Mouse (Mus musculus) cortical plate, adult 2 months (tissue): Measurements from ENCODE around the gene Fibp. TPM values are rescaled to one million over a fixed set of nuclear protein-coding genes. Genes with fewer than 3 reads are reported as not detected.
A peak's percentile ranks its signal among the peaks of the same experiment; 100 is the strongest.

ENCODE experiments used
- H3K27ac ChIP-seq: fragments of 200-500 bp; 2 replicates; pipeline ENCODE4 v1.5.1; 2012; ENCODE audit warnings: low read length, control low read depth, inconsistent platforms; ENCODE audit not compliant: insufficient read depth
- H3K4me1 ChIP-seq: fragments of 200-500 bp; 2 replicates; pipeline ENCODE4 v1.6.1; 2011; ENCODE audit warnings: low read length; ENCODE audit not compliant: control insufficient read depth, insufficient read depth
- H3K4me3 ChIP-seq: fragments of 200-500 bp; 2 replicates; pipeline ENCODE4 v1.5.1; 2011; ENCODE audit warnings: mild to moderate bottlenecking, low read length, control low read depth; ENCODE audit not compliant: insufficient read depth
- CTCF ChIP-seq: fragments of 200-500 bp; IDR thresholded peaks from 2 replicates; pipeline ENCODE4 v1.5.1; 2011; ENCODE audit warnings: mild to moderate bottlenecking, control low read depth, low read length; ENCODE audit not compliant: insufficient read depth; ENCODE audit errors: extremely low read depth
- POLR2A ChIP-seq: fragments of 200-500 bp; IDR thresholded peaks from 2 replicates; pipeline ENCODE4 v1.6.1; 2011; ENCODE audit warnings: mild to moderate bottlenecking, low read length, control low read depth; ENCODE audit not compliant: insufficient read depth; ENCODE audit errors: extremely low read depth
- polyA plus RNA-seq: library from polyadenylated mRNA; depleted of rRNA; stranded (reverse); fragments of >200 nt; gene quantifications from 2 replicates; pipeline ENCODE4 v1.2.3, GENCODE M21; 2012; rRNA removed

Gene Fibp
- 129 and 131 TPM in 2 replicates for polyA plus RNA-seq

DNA sequence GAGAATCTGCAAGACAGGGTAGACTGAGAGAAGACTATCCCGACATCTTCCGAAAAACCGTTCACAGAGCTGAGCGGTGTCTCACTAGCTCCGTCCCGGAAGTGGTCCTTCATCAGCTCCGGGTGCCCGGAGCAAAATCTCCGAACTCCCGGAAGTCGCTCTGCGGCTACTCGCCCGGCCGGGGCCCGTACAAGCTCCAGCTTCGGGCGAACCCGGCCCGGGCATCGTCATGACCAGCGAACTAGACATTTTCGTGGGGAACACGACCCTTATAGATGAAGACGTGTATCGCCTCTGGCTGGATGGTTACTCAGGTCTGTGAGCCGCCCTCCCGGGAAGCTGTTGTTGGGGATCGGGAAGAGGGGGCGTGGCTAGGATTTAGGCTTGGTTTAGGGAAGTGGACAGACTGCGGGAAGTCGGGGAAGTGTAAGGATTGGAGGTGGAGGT lies at the start of gene Fibp:
Gene Fibp, plus strand, starts transcription at position 151 of the 447 bp plus-strand sequence.
- no peak for TF ChIP-seq CTCF
- TF ChIP-seq POLR2A: peak; percentile 84
- Histone ChIP-seq H3K4me3 (peak within 1 kb of the TSS; percentile 80), H3K4me1 (peaks cover 6% of the 10 kb centered on the region), H3K27ac (peak within 1 kb of the TSS; percentile 77)

DNA sequence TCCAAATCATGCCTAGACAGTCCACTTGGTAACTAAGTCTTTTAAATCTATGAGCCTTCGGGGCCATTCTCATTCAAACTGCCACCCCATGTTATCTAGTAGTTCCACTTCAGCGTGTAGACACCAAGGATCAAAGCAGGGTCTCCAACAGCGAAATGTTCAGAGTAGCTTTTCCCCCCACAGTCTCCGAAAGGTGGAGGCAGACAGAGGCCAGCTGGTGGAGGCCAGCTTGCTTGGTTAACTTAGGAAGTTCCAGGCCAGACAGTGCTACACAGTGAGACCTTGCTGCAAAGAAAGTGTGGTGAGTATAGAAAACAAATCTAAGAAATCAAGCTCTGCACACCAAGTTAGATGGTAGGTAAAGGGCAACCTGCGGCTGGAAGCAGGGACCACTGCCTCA lies 49.8 kb upstream of the Fibp start:
- Histone ChIP-seq H3K4me3 (no peak overlapping the region), H3K4me1 (peaks cover 3% of the 10 kb centered on the region; the same call in 1 of the 2 replicates), H3K27ac (no peak overlapping the region)
- TF ChIP-seq CTCF (no peak), POLR2A (no peak)

DNA sequence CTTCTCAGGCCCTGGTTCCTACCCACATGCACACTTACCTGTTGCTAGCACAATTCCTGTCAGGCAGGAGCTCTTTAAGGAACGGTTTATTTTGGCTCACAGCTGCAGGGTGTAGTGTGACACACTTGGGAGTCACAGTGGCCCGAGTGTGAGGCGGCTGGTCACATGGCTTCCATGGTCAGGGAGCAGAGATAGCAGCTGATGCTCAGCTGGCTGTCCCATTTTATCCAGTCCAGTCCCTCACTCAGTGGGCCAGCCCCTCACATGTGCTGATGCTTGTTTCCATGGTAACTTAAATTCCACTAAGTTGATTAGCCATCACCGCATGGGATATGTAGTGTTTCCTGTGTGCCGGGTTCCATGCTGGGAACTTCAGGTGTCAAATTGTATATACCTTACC lies 48.5 kb upstream of the Fibp start:
- TF ChIP-seq CTCF (no peak), POLR2A (no peak)
- Histone ChIP-seq H3K4me1 (no peaks in the 10 kb centered on the region), H3K4me3 (no peak overlapping the region), H3K27ac (no peak overlapping the region)

DNA sequence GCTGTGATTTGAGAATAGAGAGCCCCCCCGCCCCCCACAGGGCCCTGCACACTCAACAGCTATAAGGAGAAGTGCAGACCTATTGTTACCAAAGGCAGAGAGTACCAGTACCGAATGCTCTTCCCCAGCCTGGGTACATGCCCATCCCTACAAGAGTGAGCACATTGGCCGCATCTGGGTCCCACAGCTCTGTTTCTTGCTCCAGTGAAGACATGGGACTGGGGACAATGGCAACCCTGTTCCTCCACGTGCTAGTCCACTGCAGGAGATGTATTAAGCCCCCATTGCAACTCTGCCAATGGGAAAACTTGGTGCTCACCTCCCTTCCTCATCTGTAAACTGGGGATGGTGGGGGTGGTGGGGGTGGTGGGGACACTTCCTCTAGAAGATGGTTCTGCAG lies 46.6 kb upstream of the Fibp start:
- H3K4me1 ChIP-seq: no peaks in the 10 kb centered on the region
- no peak overlapping the region for H3K27ac ChIP-seq
- TF ChIP-seq CTCF: no peak

DNA sequence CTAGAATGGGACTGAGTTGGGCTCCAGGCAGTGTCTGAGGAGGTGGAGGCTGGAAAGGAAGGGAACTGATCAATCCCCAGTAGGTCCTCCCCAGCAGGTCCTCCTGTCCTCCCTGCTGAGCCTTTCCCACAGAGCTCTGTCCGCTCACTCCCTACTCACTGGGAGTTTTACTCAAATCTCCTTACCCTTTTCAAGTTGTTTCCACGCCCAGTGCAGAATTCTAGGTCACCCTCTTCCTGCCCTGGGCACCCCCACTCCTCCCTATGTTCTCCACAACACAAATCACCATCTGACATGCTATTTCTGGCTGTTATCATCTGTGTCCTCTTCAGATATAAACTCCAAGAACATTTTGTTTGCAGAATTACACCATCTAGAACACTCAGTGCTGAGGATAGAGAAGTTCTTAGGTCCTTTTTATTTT lies 45.9 kb upstream of the Fibp start:
- H3K4me3 ChIP-seq: no peak overlapping the region
- no peak overlapping the region for H3K27ac ChIP-seq
- TF ChIP-seq CTCF: no peak
- no peak for TF ChIP-seq POLR2A
- H3K4me1 ChIP-seq: no peaks in the 10 kb centered on the region

More for the DNA sequence above, 46.6 kb upstream of the Fibp start:
- H3K4me3 ChIP-seq: no peak overlapping the region

DNA sequence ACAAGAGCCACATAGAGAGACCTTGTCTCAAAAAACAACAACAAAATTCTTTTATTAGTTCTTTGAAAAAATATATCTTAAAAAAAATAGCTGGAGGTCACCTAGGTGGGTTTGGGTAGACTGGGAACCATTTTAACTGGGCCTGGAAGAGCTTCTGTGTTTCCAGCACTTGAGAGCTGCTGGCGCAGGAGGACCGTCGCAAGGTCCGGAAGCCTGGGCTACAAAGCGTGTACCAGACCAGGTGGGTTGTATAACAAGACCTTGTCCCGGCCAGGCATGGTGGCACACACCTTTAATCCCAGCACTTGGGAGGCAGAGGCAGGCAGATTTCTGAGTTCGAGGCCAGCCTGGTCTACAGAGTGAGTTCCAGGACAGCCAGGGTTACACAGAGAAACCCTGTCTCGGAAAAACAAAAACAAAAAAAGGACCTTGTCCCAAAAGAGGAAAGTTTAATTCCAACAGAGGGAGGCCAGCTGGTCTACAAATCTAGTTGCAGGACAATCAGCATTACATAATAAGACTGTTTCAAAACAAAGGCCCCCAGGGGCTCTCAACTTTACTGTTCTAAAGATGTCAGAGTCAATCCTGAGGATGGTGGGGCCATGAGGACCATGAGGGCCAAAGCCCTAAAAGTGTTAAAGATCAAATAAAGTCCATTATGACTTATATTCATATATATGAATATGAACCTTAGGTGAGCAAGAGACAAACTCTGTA lies 41.5 kb upstream of the Fibp start:
- no peak overlapping the region for H3K4me3 ChIP-seq
- TF ChIP-seq CTCF (no peak), POLR2A (no peak)
- peaks cover 3% of the 10 kb centered on the region; the same call in 1 of the 2 replicates for H3K4me1 ChIP-seq
- H3K27ac ChIP-seq: no peak overlapping the region

DNA sequence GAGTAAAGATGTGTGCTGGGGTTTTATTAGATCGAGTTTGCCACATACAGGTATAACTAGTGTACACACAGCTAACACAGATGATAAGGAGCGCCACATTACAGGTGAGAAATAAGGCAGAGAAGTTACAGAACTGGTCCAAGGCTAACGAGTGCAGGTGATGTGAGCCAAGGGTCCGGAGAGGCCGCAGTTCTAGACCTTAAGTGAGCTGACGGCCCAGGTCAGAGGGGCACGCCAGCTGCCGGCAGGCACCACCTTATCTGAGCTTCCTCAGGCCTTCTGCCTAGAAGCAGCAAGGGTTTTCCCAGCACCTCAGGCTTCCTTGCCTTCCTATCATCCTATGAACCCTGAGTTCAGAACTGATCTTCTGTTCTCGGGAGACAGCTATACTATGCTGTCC lies 40.8 kb upstream of the Fibp start:
- no peak overlapping the region for H3K4me3 ChIP-seq
- TF ChIP-seq POLR2A: no peak
- no peak for TF ChIP-seq CTCF
- no peak overlapping the region for H3K27ac ChIP-seq
- peaks cover 3% of the 10 kb centered on the region; the same call in 1 of the 2 replicates for H3K4me1 ChIP-seq

DNA sequence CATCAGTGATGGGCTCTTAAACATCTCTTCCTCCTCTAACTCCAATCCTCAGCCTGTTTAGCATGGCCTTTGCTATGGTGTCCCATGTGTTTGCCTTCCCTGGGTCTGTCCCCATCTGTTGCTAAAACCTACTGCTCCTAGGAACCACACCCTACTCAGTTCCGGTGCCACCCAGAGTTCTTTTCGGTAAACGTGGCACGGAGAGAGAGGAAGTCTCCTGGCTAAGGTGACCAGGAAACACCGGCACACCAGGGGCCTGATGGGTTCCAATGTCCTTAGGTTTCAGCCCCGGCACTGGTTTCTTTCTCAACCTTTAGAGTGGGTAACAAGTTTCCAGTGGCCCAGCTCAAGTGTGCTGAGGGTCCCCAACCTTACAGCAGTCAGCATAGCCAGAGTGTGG lies 39.8 kb upstream of the Fibp start:
- no peak for TF ChIP-seq CTCF
- TF ChIP-seq POLR2A: no peak
- Histone ChIP-seq H3K27ac (no peak overlapping the region), H3K4me3 (no peak overlapping the region), H3K4me1 (peaks cover 3% of the 10 kb centered on the region; the same call in 1 of the 2 replicates)

DNA sequence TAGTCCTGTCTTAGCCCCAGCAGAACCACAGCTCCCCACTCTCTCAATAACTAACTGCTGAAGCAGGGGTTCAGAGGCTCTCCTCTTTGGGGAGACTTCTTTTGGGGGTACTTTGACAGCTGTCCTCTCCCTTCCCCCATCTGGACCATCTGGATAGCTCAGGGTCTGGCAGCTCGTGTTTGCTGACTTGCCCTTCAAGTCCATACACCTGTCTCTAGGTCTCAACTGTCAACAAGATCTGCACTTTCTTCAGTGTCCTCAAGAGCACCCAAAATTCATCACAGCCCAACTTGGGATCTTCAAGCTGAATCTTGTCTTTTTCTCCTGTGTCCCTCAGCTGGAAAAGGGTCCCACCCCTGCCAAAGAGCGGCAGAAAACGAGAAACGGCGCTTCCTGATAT lies 38.6 kb upstream of the Fibp start:
- Histone ChIP-seq H3K4me1 (peaks cover 6% of the 10 kb centered on the region), H3K27ac (no peak overlapping the region), H3K4me3 (no peak overlapping the region)
- TF ChIP-seq CTCF: no peak
- TF ChIP-seq POLR2A: no peak

DNA sequence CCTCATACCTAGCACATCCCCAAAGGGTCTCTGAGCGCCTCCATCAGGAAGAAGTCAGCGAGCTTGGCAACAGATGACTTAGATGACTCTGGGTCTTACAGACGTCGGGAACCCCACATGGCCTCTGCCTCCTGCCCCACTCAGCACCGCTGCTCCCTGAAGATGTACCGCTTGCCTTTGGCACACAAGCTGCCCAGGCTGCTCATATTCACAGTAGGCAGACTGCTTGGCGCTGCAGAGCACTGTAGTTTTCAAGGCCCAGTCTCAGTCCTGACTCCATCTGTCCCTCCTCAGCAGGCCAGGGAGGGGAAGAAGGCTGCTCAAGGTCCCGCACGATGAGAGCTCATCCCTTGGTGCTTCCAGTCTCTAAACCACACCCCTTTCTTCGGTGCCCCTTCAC lies 38.1 kb upstream of the Fibp start:
- Histone ChIP-seq H3K27ac (no peak overlapping the region), H3K4me1 (peaks cover 6% of the 10 kb centered on the region), H3K4me3 (no peak overlapping the region)
- TF ChIP-seq POLR2A (no peak), CTCF (no peak)
